Mouse (Mus musculus) fat pad, adult 2 months (tissue): Measurements from ENCODE around the gene Tacc2.

Source experiments
- DNase-seq: peaks from one replicate; pipeline ENCODE4 v3.0.0-alpha.2; 2011; ENCODE audit warnings: low read depth, low spot score; ENCODE audit errors: extremely low read depth

The Tacc2 gene

GRCm38 (mm10) chr7:130677541-130678274 lies 100.5 kb downstream of the Tacc2 start:
- no peak for DNase-seq

GRCm38 (mm10) chr7:130678414-130678813 lies 101.2 kb downstream of the Tacc2 start:
- DNase-seq: no peak

- no peak for DNase-seq
These were observed 104.6 kb downstream of the Tacc2 start for GRCm38 (mm10) chr7:130681798-130682197.

- no peak for DNase-seq
These were observed 111.4 kb downstream of the Tacc2 start for GRCm38 (mm10) chr7:130688601-130689000.

- DNase-seq: no peak
These were observed 113.6 kb downstream of the Tacc2 start for GRCm38 (mm10) chr7:130690869-130691268.

GRCm38 (mm10) chr7:130691931-130692330 lies 114.7 kb downstream of the Tacc2 start:
- DNase-seq: no peak

GRCm38 (mm10) chr7:130692392-130692942 lies 115.2 kb downstream of the Tacc2 start:
- DNase-seq: no peak

- DNase-seq: no peak
These were observed 115.9 kb downstream of the Tacc2 start for GRCm38 (mm10) chr7:130692943-130693799.

GRCm38 (mm10) chr7:130693800-130694193 lies 116.6 kb downstream of the Tacc2 start:
- DNase-seq: no peak

- no peak for DNase-seq
These were observed 118.6 kb downstream of the Tacc2 start for GRCm38 (mm10) chr7:130695669-130696338.

GRCm38 (mm10) chr7:130696347-130697234 lies 119.4 kb downstream of the Tacc2 start:
- DNase-seq: no peak

GRCm38 (mm10) chr7:130698480-130698879 lies 121.2 kb downstream of the Tacc2 start:
- DNase-seq: no peak

GRCm38 (mm10) chr7:130701336-130701735 lies 124.1 kb downstream of the Tacc2 start:
- DNase-seq: no peak

GRCm38 (mm10) chr7:130705230-130705629 lies 128.0 kb downstream of the Tacc2 start:
- DNase-seq: no peak

GRCm38 (mm10) chr7:130708940-130709339 lies 131.7 kb downstream of the Tacc2 start:
- DNase-seq: no peak

GRCm38 (mm10) chr7:130709372-130710274 lies 132.4 kb downstream of the Tacc2 start:
- no peak for DNase-seq

- DNase-seq: no peak
These were observed 134.6 kb downstream of the Tacc2 start for GRCm38 (mm10) chr7:130711851-130712250.

- no peak for DNase-seq
These were observed 136.1 kb downstream of the Tacc2 start for GRCm38 (mm10) chr7:130713319-130713718.

- DNase-seq: no peak
These were observed 138.2 kb downstream of the Tacc2 start for GRCm38 (mm10) chr7:130715467-130715866.
